16 mouse cellular contexts compared by ENCODE assay signal in the genomic region with DNA sequence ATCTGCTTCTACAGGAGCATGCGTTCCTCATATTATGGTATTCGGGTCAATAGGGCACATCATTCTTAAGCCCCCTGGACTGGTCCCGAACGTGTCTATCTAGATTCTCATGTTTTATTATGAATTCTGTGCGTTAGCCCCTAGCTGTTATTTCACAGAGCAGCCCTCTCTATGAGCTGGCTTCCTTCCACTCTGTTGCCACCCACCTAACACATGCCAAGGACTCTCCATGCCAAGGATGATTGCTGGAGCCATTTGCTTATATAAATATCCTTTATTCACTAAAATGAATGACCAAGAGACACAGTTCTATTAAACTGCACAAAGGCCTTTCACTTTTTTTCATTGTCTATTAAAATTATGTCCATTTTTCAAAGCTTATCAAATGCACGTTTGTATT.
DNase-seq lines count a peak whose midpoint lies in the region; ATAC-seq lines count a peak whose summit lies in the region.
"Had no signal": no experiment of that assay in that cellular context is flagged by ENCODE, and none has a peak within 500 bp of the region (broad histone marks: within the 10 kb centered on the region; RNA-seq: fewer than 3 reads in every experiment).

No protein-coding gene starts in this region.

- no peaks in the 10 kb centered on the region for H3K4me1 ChIP-seq in intestine, embryonic 15.5 days (replicated peaks)
- H3K4me1 ChIP-seq: forebrain, embryonic 15.5 days; hindbrain, embryonic 15.5 days had no signal

- no peaks in the 10 kb centered on the region for H3K9me3 ChIP-seq in intestine, embryonic 15.5 days
- H3K9me3 ChIP-seq: embryonic facial prominence, embryonic 15.5 days; forebrain, embryonic 15.5 days; heart, embryonic 12.5 days; hindbrain, embryonic 15.5 days had no signal

- WGBS in intestine, embryonic 15.5 days: 82% methylated on average over 6 of the region's 6 CpGs

- DNase-seq in frontal cortex, postnatal 36 days (ENCODE audit: low spot score in 2 of 2): peak; percentile 5 to 8
- DNase-seq in right cerebral cortex, adult 18-20 months: peak; percentile 15
- DNase-seq in right cerebral cortex, postnatal 14 days: no peak
- DNase-seq in layer of hippocampus, adult 8-10 months (ENCODE audit: low spot score in 2 of 2): peak; percentile 25 to 36
- DNase-seq: adrenal gland, postnatal 14 days; cerebellum, adult 18-20 months; cerebellum, adult 9-11 months; embryo, embryonic 11 days; gastrocnemius, postnatal 14 days had no signal

- no peak overlapping the region for H3K4me2 ChIP-seq in intestine, embryonic 15.5 days (replicated peaks)
- H3K4me2 ChIP-seq: embryonic facial prominence, embryonic 15.5 days; forebrain, embryonic 15.5 days; heart, embryonic 12.5 days; hindbrain, embryonic 15.5 days had no signal

- H3K4me3 ChIP-seq in intestine, embryonic 15.5 days (replicated peaks): no peak overlapping the region
- H3K4me3 ChIP-seq: embryonic facial prominence, embryonic 15.5 days; forebrain, embryonic 15.5 days; heart, embryonic 12.5 days; hindbrain, embryonic 15.5 days had no signal

- H3K9ac ChIP-seq in intestine, embryonic 15.5 days: no peak overlapping the region
- H3K9ac ChIP-seq: embryonic facial prominence, embryonic 15.5 days; forebrain, embryonic 15.5 days; heart, embryonic 12.5 days; hindbrain, embryonic 15.5 days had no signal

- no peaks in the 10 kb centered on the region for H3K36me3 ChIP-seq in intestine, embryonic 15.5 days
- H3K36me3 ChIP-seq: embryonic facial prominence, embryonic 15.5 days; forebrain, embryonic 15.5 days; heart, embryonic 12.5 days; hindbrain, embryonic 15.5 days had no signal

- no peak overlapping the region for H3K27ac ChIP-seq in intestine, embryonic 15.5 days
- H3K27ac ChIP-seq: embryonic facial prominence, embryonic 15.5 days; forebrain, embryonic 15.5 days; hindbrain, embryonic 15.5 days had no signal

- no peaks in the 10 kb centered on the region for H3K27me3 ChIP-seq in intestine, embryonic 15.5 days (replicated peaks)
- H3K27me3 ChIP-seq: embryonic facial prominence, embryonic 15.5 days; forebrain, embryonic 15.5 days; heart, embryonic 12.5 days; hindbrain, embryonic 15.5 days had no signal

- no peak; the same call in 1 of the 2 replicates for ATAC-seq in frontal cortex, adult (ENCODE audit: low TSS enrichment)
- no peak for ATAC-seq in intestine, embryonic 15.5 days
- ATAC-seq in erythroblast, adult 5-6 weeks (replicated peaks; ENCODE audit: low FRiP score, poor library complexity, severe bottlenecking): no peak
- ATAC-seq: forebrain, embryonic 15.5 days had no signal
